Mouse (Mus musculus): ENCODE measurements around the gene Pced1b.
"Not testable (repeated sequence)": the region's sequence is repeated elsewhere in the genome, so short reads cannot be mapped to it uniquely, and the experiment has no call there.

Gene Pced1b

DNA sequence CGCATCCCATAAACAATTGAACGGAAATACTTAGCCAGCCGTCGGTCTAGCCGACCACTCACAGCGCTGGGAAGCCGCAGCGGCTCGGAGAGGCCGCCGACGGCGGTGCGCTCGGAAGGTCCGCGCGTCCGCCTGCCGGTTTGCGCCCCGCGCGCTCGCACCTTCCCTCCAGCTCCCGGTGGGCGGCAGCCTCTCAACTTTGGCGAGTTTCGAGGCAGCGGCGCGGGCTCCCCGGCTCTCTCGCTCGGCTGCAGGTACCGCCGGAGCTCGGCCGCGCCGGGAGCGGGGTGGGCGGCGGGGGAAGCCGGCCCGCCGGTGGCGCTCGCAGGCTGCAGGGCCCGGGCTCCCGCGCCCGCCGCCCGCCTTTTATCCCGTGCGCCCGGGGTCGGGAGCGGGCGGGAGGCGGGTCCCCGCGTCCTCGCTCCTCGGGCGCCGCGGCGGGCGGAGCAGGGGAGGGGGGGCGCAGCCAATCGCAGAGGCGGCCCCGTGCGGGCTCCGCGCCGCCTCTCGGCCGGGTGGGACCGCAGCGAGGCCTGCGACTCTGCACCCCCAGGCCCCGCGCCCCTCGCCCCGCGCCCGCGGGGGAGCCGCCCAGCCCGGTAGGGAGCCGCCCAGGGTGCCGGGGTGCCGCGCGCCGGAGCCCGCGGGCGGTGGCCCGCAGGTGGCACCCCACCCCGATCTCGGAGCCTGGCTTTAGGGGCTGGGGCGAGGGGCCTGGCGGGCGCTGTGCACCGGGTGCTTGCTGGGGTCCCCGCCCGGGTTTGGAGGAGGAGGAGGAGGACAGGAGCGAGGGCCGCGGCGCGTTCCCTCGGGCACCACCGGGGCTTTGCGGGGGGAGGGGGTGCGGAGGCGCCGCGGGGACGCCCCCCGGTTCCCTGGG, at the start of gene Pced1b, which contains the start of gene Amigo2:
TSS of gene Pced1b (plus strand) at position 197 of the 880 bp plus-strand sequence.
TSS of gene Amigo2 (minus strand) at position 377 of the 880 bp plus-strand sequence.
- in situ Hi-C loops (cut with MboI, MseI): no loop called here

DNA sequence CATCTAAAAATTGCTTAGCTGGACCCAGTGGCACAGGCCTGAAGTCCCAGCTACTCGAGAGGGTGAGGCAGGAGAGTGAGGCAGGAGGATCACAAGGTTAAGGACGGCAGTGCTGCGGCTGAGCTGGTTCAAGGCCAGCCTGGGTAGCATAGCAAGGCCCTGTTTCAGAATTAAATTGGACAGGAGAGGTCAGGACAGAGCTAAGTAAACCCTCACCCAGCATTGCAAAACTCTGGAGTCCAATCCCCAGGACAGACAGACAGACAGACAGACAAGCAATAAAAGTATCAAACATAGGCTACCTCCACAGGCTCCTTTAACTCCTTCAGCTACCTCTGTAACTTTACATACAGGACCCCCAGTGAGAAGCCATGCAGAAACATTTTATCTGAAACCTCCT, 42.0 kb upstream of the Pced1b start:
- in situ Hi-C loops (cut with MboI, MseI): no loop called here

DNA sequence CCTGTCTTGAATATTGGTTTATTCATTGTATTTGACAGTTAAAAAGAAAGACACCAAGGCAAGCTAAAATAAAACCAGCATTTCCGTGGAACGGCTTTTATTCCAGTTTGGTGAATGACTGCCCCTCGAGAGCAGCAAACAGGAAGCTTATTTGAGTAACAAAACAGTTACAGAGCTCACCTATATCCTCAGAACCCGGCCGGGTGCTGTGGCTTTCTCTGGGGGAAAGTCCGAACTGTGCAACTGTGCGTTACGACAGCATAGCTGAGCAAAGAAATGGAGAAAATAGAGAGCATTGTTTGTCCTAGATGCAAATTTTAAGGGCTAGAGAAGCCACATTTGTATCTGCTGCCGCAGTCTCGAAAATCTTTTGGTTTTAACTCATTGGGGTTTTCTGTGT, 41.1 kb upstream of the Pced1b start:
- in situ Hi-C loops (cut with MboI, MseI): no loop called here

DNA sequence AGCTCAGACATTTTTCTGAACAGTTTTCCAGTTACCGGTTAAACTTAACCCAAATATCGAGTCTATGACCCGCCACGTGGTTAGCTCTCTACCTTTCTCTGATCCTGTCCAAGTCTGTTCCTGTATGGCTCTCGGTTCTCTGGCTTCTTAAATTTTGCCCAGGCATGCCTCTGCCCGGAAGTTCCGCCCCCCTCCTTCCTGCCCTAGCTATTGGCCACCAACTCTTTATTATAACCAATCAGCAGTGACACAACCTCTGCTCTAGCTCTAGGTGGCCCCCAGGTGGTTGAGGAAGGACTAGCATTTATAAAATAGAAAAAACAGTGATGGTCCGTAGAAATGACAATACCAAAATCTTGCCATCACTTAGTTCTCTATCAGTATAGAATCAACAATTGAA, 40.4 kb upstream of the Pced1b start:
- in situ Hi-C loops (cut with MboI, MseI): no loop called here

DNA sequence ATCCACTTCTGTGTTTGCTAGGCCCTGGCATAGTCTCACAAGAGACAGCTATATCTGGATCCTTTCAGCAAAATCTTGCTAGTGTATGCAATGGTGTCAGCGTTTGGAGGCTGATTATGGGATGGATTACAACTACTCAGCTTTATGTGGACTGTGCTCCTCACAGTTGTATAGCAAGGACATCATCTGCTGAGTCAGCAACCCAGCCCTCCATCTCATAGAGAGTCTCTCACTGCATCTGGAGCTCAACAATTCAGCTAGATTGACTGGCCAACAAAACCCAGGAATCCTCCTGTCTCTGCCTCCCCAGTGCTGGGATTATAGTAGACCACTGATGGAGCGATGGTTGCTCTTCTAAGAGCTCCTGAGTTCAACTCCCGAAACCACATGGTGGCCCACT, 37.2 kb upstream of the Pced1b start:
- in situ Hi-C loops (cut with MboI, MseI): not testable (repeated sequence)

DNA sequence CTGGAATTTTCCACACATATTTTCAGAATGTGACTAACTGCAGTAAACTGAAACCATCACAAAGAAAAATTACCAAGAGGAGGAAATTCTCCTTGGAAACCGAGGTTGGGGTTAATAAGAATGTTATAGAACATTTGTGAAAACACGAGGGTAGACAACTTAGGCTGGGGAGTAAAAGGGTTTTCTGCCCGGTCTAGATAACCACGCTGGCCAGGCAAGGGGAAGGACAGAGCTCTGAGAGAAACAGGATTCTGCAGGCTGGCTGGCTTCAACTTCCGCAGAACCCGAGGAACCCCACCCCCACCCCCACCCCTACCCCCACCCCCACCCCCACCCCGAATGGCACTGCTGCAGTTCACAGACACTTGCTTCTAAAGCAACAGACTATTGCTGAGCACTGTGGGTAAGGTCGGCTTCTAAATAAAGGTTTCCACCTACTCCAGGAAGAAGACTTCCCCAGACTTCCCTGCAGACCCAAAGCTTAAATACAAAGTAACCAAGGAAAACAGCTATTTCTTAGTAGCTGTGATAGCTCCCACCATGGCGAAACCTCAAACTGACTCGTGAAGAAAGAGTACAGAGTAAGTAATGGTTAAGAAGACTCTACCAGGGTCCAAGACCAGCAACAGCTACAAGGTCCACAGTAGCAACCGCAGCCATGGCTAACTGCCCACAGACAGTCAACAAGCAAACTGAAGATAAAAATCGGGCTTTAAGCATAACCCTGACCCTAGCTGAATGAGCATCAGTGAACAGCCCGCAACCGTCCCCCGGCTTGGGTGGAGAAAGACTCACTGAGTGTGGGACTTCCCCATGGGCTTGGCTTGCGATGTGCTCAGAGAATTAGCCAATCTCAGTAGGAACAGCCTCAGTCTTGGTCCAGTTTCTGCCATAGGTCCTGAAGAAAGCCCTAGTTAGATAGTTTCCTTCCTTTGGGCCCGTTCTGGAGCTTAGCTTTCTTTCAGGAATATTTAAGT, 34.1 kb upstream of the Pced1b start:
- in situ Hi-C loops (cut with MboI, MseI): no loop called here

DNA sequence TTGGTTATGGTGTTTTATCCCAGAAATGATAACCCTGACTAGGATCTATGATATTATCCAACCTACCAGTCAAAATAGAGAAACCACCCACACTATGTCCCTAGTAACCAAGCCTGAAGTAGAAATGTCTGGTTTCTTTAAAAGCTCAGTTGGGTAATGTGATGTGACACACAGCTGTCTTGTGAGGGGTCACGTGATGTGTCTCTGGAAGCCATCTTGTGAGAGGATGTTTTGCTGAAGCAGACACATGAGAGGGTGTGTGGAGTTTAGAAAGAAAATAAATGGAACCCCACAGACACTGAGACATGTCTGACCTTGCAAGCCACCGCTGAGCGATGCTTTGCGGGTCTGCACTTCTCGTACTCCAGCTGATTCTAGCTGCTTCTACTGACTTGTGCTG, 30.1 kb upstream of the Pced1b start:
- in situ Hi-C loops (cut with MboI, MseI): loop anchor here in 1 of 2 experiments (5.0 kb wide), 1 partner anchor 700 kb away; no protein-coding TSS in a partner anchor

DNA sequence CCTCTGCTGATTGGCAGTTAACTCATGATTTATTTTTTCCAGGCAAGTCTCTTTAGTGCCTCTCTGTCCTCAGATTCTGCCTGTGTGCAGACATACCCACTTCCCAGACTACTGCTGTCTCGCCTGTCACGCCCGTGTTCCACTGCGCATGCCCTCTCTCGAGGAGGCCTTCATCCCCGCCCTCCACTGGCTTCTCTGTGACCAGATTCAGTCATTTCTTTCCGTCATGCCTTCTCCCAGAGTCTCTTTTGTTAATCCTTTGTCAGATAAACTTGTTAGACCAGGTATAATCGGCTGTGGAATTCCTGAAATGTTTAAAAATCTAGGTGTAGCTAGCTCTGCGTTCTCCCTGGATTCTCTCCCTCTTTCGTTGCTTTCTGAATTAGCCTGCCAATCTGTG, 23.5 kb upstream of the Pced1b start:
- in situ Hi-C loops (cut with MboI, MseI): no loop called here

DNA sequence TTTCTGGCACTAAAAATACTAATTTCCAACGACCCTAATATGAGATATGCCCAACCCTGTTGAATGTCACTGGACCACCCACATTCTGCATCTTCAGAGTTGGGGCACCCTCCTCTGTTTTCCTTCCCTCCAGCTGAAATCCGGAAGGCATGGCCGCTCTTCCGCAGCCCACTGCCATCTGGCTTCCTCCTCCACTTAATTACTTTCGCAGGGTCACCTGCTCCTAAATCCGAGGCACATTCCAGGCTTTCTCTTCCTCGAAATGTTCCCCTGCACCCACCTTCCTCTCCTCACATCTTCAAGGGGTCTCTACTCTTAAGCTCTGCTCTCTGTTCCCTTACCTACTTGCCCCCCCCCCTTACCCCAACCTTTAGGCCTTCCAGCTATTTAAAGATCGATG, 22.9 kb upstream of the Pced1b start:
- in situ Hi-C loops (cut with MboI, MseI): no loop called here

DNA sequence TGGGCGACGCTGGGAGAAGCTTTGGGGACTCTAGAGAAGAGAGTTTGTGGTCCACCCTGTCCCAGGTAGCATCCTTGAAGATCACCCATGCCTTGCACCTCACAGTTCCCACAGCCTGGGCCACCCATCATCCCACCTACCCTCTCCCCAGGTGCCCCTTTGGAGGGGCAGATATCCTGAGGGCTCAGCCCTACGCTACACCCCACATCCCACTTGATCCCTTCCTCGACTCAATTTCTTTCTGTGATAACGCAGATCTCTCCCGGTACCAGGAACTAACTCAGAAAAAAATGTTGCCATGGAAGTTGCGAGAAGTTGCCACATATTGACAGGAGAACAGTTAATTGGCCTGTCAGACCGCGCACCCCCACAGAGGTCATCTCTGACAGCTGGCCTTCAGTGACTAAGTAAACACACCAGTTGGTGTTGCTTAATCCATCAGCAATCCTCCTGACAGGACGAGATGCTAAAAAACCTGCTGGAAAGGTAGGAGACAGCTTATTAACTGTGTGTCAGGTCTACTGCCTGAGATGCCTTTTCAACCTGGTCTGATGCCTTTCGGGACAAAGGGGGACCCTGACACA, 17.3 kb upstream of the Pced1b start:
- in situ Hi-C loops (cut with MboI, MseI): loop anchor here in 1 of 2 experiments (10.0 kb wide), 1 partner anchor 375 kb away; no protein-coding TSS in a partner anchor

DNA sequence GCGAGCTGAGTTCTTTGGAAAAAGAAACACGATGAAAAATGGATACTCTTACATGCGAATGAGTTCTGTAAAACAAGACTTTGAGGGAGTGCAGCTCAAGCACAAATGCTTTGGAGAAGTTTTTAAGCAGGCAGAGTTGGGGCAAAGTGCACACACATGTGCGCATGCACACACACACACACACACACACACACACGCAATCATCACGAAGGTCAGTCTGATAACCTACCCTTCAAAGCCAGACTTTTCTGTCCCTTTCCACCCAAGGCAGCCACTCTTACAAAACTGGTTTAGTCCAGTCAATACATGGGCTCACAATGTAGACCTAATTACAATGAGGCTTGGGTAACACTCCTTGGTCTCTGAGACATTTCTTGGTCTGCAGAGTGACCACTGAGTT, 12.8 kb upstream of the Pced1b start:
- in situ Hi-C loops (cut with MboI, MseI): loop anchor here in 1 of 2 experiments (10.0 kb wide), 1 partner anchor 371 kb away; no protein-coding TSS in a partner anchor

DNA sequence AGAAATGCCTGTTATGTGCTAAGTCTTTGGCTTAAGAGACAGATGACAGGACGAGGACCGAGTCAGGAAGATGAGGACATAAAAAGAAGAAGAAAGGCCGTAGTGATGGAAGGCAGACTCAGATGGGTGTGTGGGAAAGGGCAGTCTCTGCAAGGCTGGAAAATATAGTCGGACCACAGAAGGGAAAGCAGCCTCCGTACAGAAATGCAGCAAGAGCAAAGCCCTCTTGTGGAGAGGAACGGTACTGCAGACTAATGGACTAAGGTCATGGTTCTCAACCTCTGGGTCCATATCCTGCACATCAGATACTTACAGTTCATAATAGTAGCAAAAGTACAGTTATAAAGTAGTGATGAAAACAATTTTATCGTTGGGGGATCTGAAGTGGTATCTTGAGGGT, 11.7 kb upstream of the Pced1b start:
- in situ Hi-C loops (cut with MboI, MseI): loop anchor here (5.0 to 10.0 kb wide), 3 partner anchors 38 to 370 kb away; no protein-coding TSS in a partner anchor

DNA sequence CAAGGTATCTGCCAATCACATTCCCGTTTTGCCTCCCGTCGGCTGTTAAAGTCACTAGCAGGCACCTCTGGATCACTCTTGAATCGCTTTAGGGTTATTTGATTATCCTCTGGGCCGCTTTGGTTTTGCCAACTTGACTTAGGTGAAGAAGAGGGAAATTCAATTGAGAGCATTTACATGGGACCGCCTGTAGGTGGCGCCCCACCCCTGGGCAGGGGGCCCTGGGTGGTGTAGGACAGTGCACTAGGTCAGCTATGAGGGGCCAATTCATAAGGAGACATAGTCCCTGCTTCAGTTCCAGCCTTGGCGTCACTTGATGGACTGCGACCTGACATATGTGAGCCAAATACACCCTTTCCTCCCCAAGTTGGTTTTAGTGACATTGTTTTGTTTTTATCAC, 10.0 kb upstream of the Pced1b start:
- in situ Hi-C loops (cut with MboI, MseI): loop anchor here (5.0 to 10.0 kb wide), 3 partner anchors 40 to 368 kb away; no protein-coding TSS in a partner anchor

DNA sequence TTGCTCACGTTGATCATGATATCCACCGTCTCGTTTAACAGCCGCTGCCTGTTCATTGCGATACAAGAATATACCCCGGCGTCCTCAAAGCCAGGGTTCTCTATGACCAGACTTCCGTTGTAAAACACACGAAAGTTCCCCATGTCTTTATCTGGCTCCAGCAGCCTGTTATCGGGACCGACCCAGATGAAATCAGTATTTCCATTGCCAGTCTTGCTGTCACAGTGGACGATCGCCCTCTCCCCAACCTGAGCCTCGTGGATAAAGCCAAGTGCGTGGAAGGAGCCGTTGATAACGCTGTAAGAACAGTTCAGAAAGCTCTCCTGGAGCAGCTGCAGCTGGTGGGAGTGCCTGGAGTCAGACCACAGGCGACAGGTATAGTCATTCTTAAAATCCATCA, 1.5 kb upstream of the Pced1b start:
- in situ Hi-C loops (cut with MboI, MseI): no loop called here

DNA sequence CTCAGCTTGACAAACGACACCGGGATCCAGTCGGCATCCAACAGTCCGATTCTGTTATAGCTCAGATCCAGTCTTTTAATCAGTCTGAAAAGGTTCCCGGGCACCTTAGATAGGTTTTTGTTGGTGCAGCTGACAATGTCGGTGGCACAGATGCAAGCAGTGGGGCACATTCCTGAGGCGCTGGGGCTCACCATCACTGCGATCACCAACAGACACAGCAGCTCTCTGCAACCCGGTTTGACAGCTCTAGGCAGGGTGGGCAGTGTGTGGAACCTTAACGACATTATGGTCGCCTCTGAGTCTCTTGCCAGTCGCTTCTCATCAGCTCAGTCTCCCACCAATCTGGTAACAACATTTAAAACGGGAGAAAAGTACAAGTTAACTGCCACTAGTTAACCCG, 651 bp upstream of the Pced1b start:
- in situ Hi-C loops (cut with MboI, MseI): no loop called here

DNA sequence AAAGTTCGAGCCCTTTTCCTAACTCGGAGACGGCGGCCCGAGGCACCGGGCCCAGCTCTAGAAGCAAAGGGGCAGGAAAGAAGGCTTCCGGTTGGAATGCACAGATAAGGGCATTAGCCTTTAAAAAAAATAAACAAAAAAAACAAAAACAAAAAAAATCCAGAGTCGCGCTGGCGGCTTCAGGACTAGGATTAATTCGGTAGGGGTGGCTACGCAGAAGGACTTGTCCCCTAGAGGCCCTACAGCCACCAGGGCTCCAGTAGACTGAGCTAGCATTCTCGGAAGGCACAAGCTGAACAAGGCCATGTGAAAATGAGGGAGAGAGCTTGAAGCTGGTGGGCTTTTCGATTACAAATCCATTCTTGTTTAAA, 869 bp downstream of the Pced1b start:
- in situ Hi-C loops (cut with MboI, MseI): no loop called here

DNA sequence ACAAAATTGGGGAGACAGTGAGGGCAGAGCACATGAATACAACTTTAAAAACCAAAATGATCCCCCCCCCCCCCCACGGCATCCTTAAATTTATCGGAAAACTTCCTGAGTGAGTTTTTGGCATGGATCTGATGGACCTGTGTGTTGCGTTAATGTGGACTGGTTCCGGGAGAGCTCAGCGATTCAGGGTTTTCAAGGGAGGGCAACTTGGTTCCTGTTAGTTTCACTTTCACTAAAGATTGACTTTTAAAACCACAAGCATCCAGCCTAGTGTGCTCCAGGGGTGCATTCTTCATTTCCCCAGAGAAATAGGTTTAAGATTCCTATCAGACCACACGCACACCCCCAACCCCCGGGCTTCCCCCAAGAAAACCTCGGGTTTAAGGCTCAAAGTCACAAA, 1.4 kb downstream of the Pced1b start:
- in situ Hi-C loops (cut with MboI, MseI): no loop called here

DNA sequence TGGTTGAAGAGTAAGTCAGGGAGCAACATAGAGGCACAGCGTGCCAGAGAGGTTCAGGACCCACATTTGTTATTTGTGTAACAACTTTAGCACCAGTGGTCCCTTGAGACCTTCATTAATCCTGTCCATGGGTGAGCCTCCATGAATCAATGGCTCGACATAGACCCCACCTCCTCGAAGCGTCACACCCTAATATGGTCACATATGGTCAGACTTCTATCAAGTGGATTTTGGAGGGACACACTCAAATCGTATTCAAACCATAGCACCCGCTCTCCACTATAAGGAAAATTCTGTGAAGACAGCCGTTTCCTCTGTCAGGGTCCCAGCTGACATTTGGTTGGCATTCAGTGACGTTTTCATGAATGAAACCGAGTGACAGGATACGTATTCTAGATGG, 2.4 kb downstream of the Pced1b start:
- in situ Hi-C loops (cut with MboI, MseI): no loop called here

DNA sequence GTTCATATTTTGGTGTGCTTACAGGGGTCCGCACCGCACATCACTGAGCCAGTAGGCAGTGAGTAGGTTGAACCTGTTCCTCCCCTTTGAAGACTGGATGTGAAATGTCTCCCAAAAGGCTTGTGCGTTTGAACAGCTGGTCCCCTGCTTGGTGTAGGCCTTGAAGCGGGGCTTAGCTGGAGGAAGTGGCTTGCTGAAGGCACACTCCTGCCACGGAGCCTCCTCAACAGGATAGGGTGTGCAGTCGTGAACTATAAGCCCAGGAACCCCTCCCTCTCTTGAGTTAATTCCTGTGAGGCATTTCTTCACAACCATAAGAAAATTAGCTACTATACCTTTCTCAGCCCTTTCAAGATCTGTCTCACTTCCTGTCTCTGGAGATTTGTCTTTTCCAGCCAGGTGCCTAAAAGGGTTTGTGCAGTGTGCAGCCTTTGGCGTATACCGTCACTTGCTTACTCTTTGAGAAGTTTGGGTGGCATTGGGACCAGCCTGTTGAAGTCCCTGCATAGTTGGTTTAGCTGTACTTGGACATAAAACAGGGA, 5.7 kb downstream of the Pced1b start:
- in situ Hi-C loops (cut with MboI, MseI): no loop called here

DNA sequence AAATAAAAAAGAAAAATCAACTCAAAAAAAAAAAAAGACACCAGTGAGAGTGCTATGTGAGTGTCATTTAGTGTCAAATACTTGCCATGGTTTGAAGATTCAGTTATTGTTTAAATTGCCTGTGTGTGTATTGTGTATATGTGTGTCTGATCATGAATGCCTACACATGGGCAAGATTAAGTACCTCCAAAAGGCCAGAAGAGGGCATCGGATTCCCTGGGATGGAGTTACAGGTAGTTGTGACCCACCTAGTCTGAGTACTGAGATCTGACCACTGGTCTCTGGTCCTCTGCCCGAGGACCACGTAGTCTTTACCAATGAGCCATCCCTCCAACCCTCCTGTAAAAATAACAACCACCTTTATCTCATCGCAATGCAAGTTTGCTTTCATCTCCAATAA, 7.5 kb downstream of the Pced1b start:
- in situ Hi-C loops (cut with MboI, MseI): no loop called here

DNA sequence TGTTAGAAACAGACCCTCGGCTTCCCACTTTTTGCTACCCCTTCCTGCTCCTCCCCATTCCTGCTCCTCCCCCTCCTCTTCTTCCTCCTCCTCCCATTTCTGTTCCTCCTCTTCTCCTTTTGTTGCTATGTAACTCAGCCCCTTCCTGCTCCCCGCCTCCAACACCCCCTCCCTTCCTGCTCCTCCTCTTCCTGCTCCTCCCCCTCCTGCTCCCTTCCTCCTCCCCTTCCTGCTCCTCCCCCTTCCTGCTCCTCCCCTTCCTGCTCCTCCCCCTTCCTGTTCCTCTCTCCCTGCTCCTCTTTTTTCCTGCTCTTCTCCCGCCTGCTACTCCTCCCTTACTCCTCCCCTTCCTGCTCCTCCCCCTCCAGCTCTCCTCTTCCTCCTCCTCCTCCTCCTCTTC, 8.9 kb downstream of the Pced1b start:
- in situ Hi-C loops (cut with MboI, MseI): no loop called here

Measured in T-helper 17 cell (primary cell).